Mouse (Mus musculus): ENCODE measurements at regions not wholly inside any gene's neighbourhood (a gene's known extent, or its start where the extent isn't known, plus 50 kb on each side); places are given as distances from the start of the nearest gene placed in this dataset.

DNA sequence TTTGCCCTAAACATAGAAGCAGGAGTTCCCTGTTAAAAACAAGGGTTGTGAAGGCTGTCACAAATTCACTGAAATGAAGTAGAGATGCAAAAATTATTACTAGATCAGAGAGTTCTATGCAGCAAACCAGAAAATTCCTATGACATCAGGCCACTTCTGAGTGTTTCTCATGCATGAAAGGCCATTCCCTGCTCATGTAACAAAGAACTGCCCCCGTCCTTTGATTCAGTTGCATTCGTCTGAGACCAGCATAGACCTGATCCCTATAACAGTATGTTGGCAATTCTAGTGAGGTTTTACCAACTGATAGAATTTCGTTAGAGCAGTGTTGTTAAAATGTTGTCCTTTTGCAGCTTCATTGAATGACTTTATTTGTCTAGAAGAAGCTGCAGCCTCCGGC lies 207.1 kb downstream of the Csl start:
- TF ChIP-seq CTCF (IDR thresholded peaks at IDR 0.05; ENCODE audit: low read depth, low read length): no peak
- no peak for TF ChIP-seq POLR2A (IDR thresholded peaks at IDR 0.05; ENCODE audit: borderline replicate concordance, low read depth, low read length)

Data from bone marrow macrophage, adult 2 months (primary cell).